ENCODE assay signal across 18 mouse cellular contexts in genomic region chr8:106934226-106934977, GRCm38 (mm10). TPM values are rescaled to one million over a fixed set of nuclear protein-coding genes. Genes with fewer than 3 reads are reported as not detected.
DNase-seq lines count a peak whose midpoint lies in the region; ATAC-seq and TF ChIP-seq lines count a peak whose summit lies in the region.
"Had no signal": no experiment of that assay in that cellular context is flagged by ENCODE, and none has a peak within 500 bp of the region (broad histone marks: within the 10 kb centered on the region; RNA-seq: fewer than 3 reads in every experiment).

No protein-coding gene starts in this region.

- WGBS in forebrain, embryonic 10.5 days, result 83% methylated on average over 16 of the region's 16 CpGs
- 80% methylated on average over 16 of the region's 16 CpGs for WGBS in forebrain, embryonic 14.5 days
- 80% methylated on average over 16 of the region's 16 CpGs for WGBS in intestine, embryonic 15.5 days
- WGBS in hindbrain, postnatal 0 days, result 72% methylated on average over 15 of the region's 16 CpGs

- H3K27ac ChIP-seq in forebrain, embryonic 10.5 days, result no peak overlapping the region
- no peak overlapping the region for H3K27ac ChIP-seq in forebrain, embryonic 14.5 days (ENCODE audit: low read depth, low read length)
- peak overlapping the region; percentile 70 for H3K27ac ChIP-seq in ES-Bruce4 (ENCODE audit: insufficient read depth, low read length)
- no peak overlapping the region for H3K27ac ChIP-seq in intestine, embryonic 15.5 days
- H3K27ac ChIP-seq in hindbrain, postnatal 0 days, result no peak overlapping the region

- no peak for ATAC-seq in forebrain, embryonic 14.5 days
- no peak for ATAC-seq in intestine, embryonic 15.5 days
- no peak for ATAC-seq in hindbrain, postnatal 0 days

- H3K9me3 ChIP-seq in forebrain, embryonic 10.5 days, result no peaks in the 10 kb centered on the region
- H3K9me3 ChIP-seq in forebrain, embryonic 14.5 days (replicated peaks; ENCODE audit: control insufficient read depth, low read length), result no peaks in the 10 kb centered on the region
- H3K9me3 ChIP-seq in ES-Bruce4 (replicated peaks; ENCODE audit: control insufficient read depth, insufficient read depth, low read length, poor library complexity, severe bottlenecking), result no peaks in the 10 kb centered on the region
- H3K9me3 ChIP-seq in intestine, embryonic 15.5 days, result no peaks in the 10 kb centered on the region
- no peaks in the 10 kb centered on the region for H3K9me3 ChIP-seq in hindbrain, postnatal 0 days (ENCODE audit: low read length)
- H3K9me3 ChIP-seq: embryonic facial prominence, embryonic 13.5 days had no signal

- TF ChIP-seq EP300 in ES-Bruce4 (IDR thresholded peaks at IDR 0.05; ENCODE audit: insufficient read depth, low read depth, low read length), result no peak

- no peak for TF ChIP-seq POLR2A in ES-Bruce4 (IDR thresholded peaks at IDR 0.05; ENCODE audit: insufficient read depth, low read length)

- DNase-seq in forebrain, embryonic 10.5 days (ENCODE audit: extremely low spot score, low spot score), result peak; percentile 14
- no peak for DNase-seq in forebrain, embryonic 14.5 days (ENCODE audit: low spot score)
- peak; percentile 52 for DNase-seq in CD4-positive helper T cell, adult 2 months (ENCODE audit: low read depth, low spot score)
- peak; percentile 32 for DNase-seq in cerebellum, adult 9-10 months
- no peak for DNase-seq in hindbrain, postnatal 0 days (ENCODE audit: low spot score)
- no peak for DNase-seq in left cerebral cortex, postnatal 4 days
- DNase-seq: adrenal gland, postnatal 10 days; B cell, adult 2 months; heart, postnatal 4 days; kidney, adult 2 months; kidney, postnatal 25 days; lung, adult 18-20 months; lung, postnatal 36 days; right cerebral cortex, postnatal 4 days; thymus, postnatal 25 days had no signal

- H3K36me3 ChIP-seq in forebrain, embryonic 10.5 days (replicated peaks), result no peaks in the 10 kb centered on the region
- no peaks in the 10 kb centered on the region for H3K36me3 ChIP-seq in forebrain, embryonic 14.5 days (ENCODE audit: control insufficient read depth, insufficient read depth, low read length)
- H3K36me3 ChIP-seq in ES-Bruce4 (ENCODE audit: control insufficient read depth, insufficient read depth, low read length, poor library complexity, severe bottlenecking), result peaks cover 10% of the 10 kb centered on the region
- H3K36me3 ChIP-seq in intestine, embryonic 15.5 days, result no peaks in the 10 kb centered on the region
- no peaks in the 10 kb centered on the region for H3K36me3 ChIP-seq in hindbrain, postnatal 0 days (ENCODE audit: insufficient read depth, low read length)
- H3K36me3 ChIP-seq: embryonic facial prominence, embryonic 13.5 days had no signal

- H3K27me3 ChIP-seq in forebrain, embryonic 10.5 days (ENCODE audit: poor library complexity, severe bottlenecking), result peaks cover 42% of the 10 kb centered on the region
- H3K27me3 ChIP-seq in forebrain, embryonic 14.5 days (replicated peaks; ENCODE audit: control insufficient read depth, insufficient read depth, low read length), result peaks cover 25% of the 10 kb centered on the region
- H3K27me3 ChIP-seq in ES-Bruce4 (ENCODE audit: control insufficient read depth, insufficient read depth, low read length, poor library complexity, severe bottlenecking), result no peaks in the 10 kb centered on the region
- H3K27me3 ChIP-seq in intestine, embryonic 15.5 days (replicated peaks), result no peaks in the 10 kb centered on the region
- no peaks in the 10 kb centered on the region for H3K27me3 ChIP-seq in hindbrain, postnatal 0 days (ENCODE audit: insufficient read depth, low read length)

- no peak overlapping the region for H3K9ac ChIP-seq in forebrain, embryonic 14.5 days (ENCODE audit: low read length)
- peak overlapping the region; percentile 96 for H3K9ac ChIP-seq in ES-Bruce4 (ENCODE audit: low read depth, poor library complexity, severe bottlenecking)
- no peak overlapping the region for H3K9ac ChIP-seq in intestine, embryonic 15.5 days
- no peak overlapping the region for H3K9ac ChIP-seq in hindbrain, postnatal 0 days (replicated peaks; ENCODE audit: low read length)

- intact Hi-C loops in left cerebral cortex, postnatal 4 days (cut with DNase I), result no loop called here

- no peak overlapping the region for H3K4me3 ChIP-seq in forebrain, embryonic 10.5 days
- no peak overlapping the region for H3K4me3 ChIP-seq in forebrain, embryonic 14.5 days (ENCODE audit: low read depth, low read length)
- no peak overlapping the region for H3K4me3 ChIP-seq in ES-Bruce4 (ENCODE audit: low read depth, low read length)
- H3K4me3 ChIP-seq in intestine, embryonic 15.5 days (replicated peaks), result no peak overlapping the region
- no peak overlapping the region for H3K4me3 ChIP-seq in hindbrain, postnatal 0 days (ENCODE audit: low read length)

- H3K4me2 ChIP-seq in forebrain, embryonic 14.5 days (ENCODE audit: low read length), result no peak overlapping the region
- H3K4me2 ChIP-seq in intestine, embryonic 15.5 days (replicated peaks), result no peak overlapping the region
- H3K4me2 ChIP-seq in hindbrain, postnatal 0 days (ENCODE audit: low read depth, low read length), result no peak overlapping the region

- H3K4me1 ChIP-seq in forebrain, embryonic 10.5 days, result peaks cover 51% of the 10 kb centered on the region
- peaks cover 15% of the 10 kb centered on the region for H3K4me1 ChIP-seq in forebrain, embryonic 14.5 days (ENCODE audit: control insufficient read depth, insufficient read depth, low read length)
- H3K4me1 ChIP-seq in ES-Bruce4 (ENCODE audit: control insufficient read depth, insufficient read depth, low read length), result no peaks in the 10 kb centered on the region
- H3K4me1 ChIP-seq in intestine, embryonic 15.5 days (replicated peaks), result peaks cover 19% of the 10 kb centered on the region
- H3K4me1 ChIP-seq in hindbrain, postnatal 0 days (ENCODE audit: insufficient read depth, low read length), result 0 out of 2 replicates have a peak, but pooled peaks cover 9% of the 10 kb centered on the region

- no peak for TF ChIP-seq CTCF in ES-Bruce4 (IDR thresholded peaks at IDR 0.05; ENCODE audit: low read depth, low read length)
- no peak for TF ChIP-seq CTCF in hindbrain, postnatal 0 days (IDR thresholded peaks at IDR 0.05; ENCODE audit: low read depth)

RNA-seq across cellular contexts. Expression of gene Sntb2, which starts 1.1 kb away (rescaled TPM):
- 7.4 and 7.7 TPM in 2 replicates for polyA plus RNA-seq in forebrain, embryonic 10.5 days (2016; fragmentation: Nextera tagmentation; extraction: Ambion mirVana)
- polyA plus RNA-seq in forebrain, embryonic 14.5 days (2014; fragmentation: Nextera tagmentation; extraction: Ambion mirVana), result 2.3 and 2.9 TPM in 2 replicates
- 21.9 and 26.5 TPM in 2 replicates for polyA plus RNA-seq in ES-Bruce4 (2011; ENCODE audit: insufficient read depth, insufficient read length, low read depth, missing spikeins)
- polyA plus RNA-seq in intestine, embryonic 15.5 days (2015; fragmentation: Nextera tagmentation; extraction: Ambion mirVana), result 11.3 and 11.4 TPM in 2 replicates
- total RNA-seq in hindbrain, postnatal 0 days (2014; rRNA removed), result 7.3 and 8.7 TPM in 2 replicates
- polyA plus RNA-seq in hindbrain, postnatal 0 days (2015; fragmentation: Nextera tagmentation; extraction: Ambion mirVana), result 4.6 and 6.0 TPM in 2 replicates
- 1 to 10 TPM; 6.3 to 6.5 TPM for total RNA-seq in left cerebral cortex, postnatal 4 days (2021)

RNA-seq across cellular contexts. Expression of gene Utp4, which starts 41.0 kb away (rescaled TPM):
- 96.5 and 105 TPM in 2 replicates for polyA plus RNA-seq in forebrain, embryonic 10.5 days (2016; fragmentation: Nextera tagmentation; extraction: Ambion mirVana)
- polyA plus RNA-seq in forebrain, embryonic 14.5 days (2014; fragmentation: Nextera tagmentation; extraction: Ambion mirVana), result 52.7 and 55.2 TPM in 2 replicates
- 109 and 113 TPM in 2 replicates for polyA plus RNA-seq in ES-Bruce4 (2011; ENCODE audit: insufficient read depth, insufficient read length, low read depth, missing spikeins)
- 67.1 and 71.1 TPM in 2 replicates for polyA plus RNA-seq in intestine, embryonic 15.5 days (2015; fragmentation: Nextera tagmentation; extraction: Ambion mirVana)
- 21.1 and 25.5 TPM in 2 replicates for total RNA-seq in hindbrain, postnatal 0 days (2014; rRNA removed)
- 28.7 and 29.5 TPM in 2 replicates for polyA plus RNA-seq in hindbrain, postnatal 0 days (2015; fragmentation: Nextera tagmentation; extraction: Ambion mirVana)
- 10 to 100 TPM; 30.0 to 30.2 TPM for total RNA-seq in left cerebral cortex, postnatal 4 days (2021)

Comparison
In these comparisons a context has a peak if more than half of its experiments do, and no peak if none do; other contexts are left out.
1. DNase-seq: peak in forebrain, embryonic 10.5 days (single experiment), CD4-positive helper T cell, adult 2 months (single experiment) and cerebellum, adult 9-10 months (single experiment); none in forebrain, embryonic 14.5 days (single experiment), hindbrain, postnatal 0 days (single experiment) and left cerebral cortex, postnatal 4 days (single experiment).